Comparison of ENCODE assay signal across 8 mouse cellular contexts in genomic region chr6:114347831-114348754, GRCm38 (mm10). TPM values are rescaled to one million over a fixed set of nuclear protein-coding genes. Genes with fewer than 3 reads are reported as not detected.
A peak's percentile ranks its signal among the peaks of the same experiment; 100 is the strongest.
DNase-seq lines count a peak whose midpoint lies in the region; ATAC-seq lines count a peak whose summit lies in the region.
"Had no signal": no experiment of that assay in that cellular context is flagged by ENCODE, and none has a peak within 500 bp of the region (broad histone marks: within the 10 kb centered on the region; RNA-seq: fewer than 3 reads in every experiment).

No protein-coding gene starts in this region.

- no peak overlapping the region for H3K9ac ChIP-seq in hindbrain, embryonic 15.5 days
- H3K9ac ChIP-seq: heart, embryonic 13.5 days had no signal

- no peak overlapping the region for H3K27ac ChIP-seq in hindbrain, embryonic 15.5 days (replicated peaks)
- no peak overlapping the region for H3K27ac ChIP-seq in midbrain, embryonic 10.5 days (replicated peaks)
- H3K27ac ChIP-seq: heart, embryonic 13.5 days had no signal

- no peaks in the 10 kb centered on the region for H3K9me3 ChIP-seq in hindbrain, embryonic 15.5 days
- H3K9me3 ChIP-seq in midbrain, embryonic 10.5 days (replicated peaks), result no peaks in the 10 kb centered on the region
- H3K9me3 ChIP-seq: heart, embryonic 13.5 days had no signal

- no peaks in the 10 kb centered on the region for H3K36me3 ChIP-seq in hindbrain, embryonic 15.5 days
- no peaks in the 10 kb centered on the region for H3K36me3 ChIP-seq in midbrain, embryonic 10.5 days
- H3K36me3 ChIP-seq: heart, embryonic 13.5 days had no signal

- H3K4me1 ChIP-seq in hindbrain, embryonic 15.5 days (replicated peaks), result peaks cover 12% of the 10 kb centered on the region; the same call in 1 of the 2 replicates
- H3K4me1 ChIP-seq in midbrain, embryonic 10.5 days, result peaks cover 15% of the 10 kb centered on the region
- H3K4me1 ChIP-seq: heart, embryonic 13.5 days had no signal

- WGBS in hindbrain, embryonic 15.5 days, result 41% methylated on average over 13 of the region's 13 CpGs
- 52% methylated on average over 13 of the region's 13 CpGs for WGBS in midbrain, embryonic 10.5 days

- peak; percentile 33 for DNase-seq in 3134 (ENCODE audit: extremely low read depth, insufficient read length, low spot score)
- peak; percentile 23 for DNase-seq in adrenal gland, postnatal 14 days
- DNase-seq in midbrain, embryonic 10.5 days (ENCODE audit: low spot score), result peak; percentile 44
- no peak for DNase-seq in urinary bladder, adult 18-20 months (ENCODE audit: low spot score in 2 of 2)
- no peak for DNase-seq in cerebellum, postnatal 36 days
- DNase-seq in lung, postnatal 36 days, result no peak

- H3K4me3 ChIP-seq in hindbrain, embryonic 15.5 days, result no peak overlapping the region
- H3K4me3 ChIP-seq in midbrain, embryonic 10.5 days, result no peak overlapping the region
- H3K4me3 ChIP-seq: heart, embryonic 13.5 days had no signal

- H3K4me2 ChIP-seq in hindbrain, embryonic 15.5 days, result no peak overlapping the region
- H3K4me2 ChIP-seq: heart, embryonic 13.5 days had no signal

- H3K27me3 ChIP-seq in hindbrain, embryonic 15.5 days, result no peaks in the 10 kb centered on the region
- H3K27me3 ChIP-seq in midbrain, embryonic 10.5 days (ENCODE audit: low read depth, poor library complexity, severe bottlenecking), result peaks cover 35% of the 10 kb centered on the region

- peak; percentile 61; the same call in 1 of the 2 replicates for ATAC-seq in hindbrain, embryonic 15.5 days (ENCODE audit: low FRiP score, low read depth)

RNA-seq across cellular contexts. Expression of gene Hrh1, which starts 49.6 kb away (rescaled TPM):
- 1.2 and 1.5 TPM in 2 replicates for total RNA-seq in adrenal gland, postnatal 14 days (2021)
- polyA plus RNA-seq in hindbrain, embryonic 15.5 days (2015; fragmentation: Nextera tagmentation; extraction: Ambion mirVana), result 1.0 and 1.4 TPM in 2 replicates
- polyA plus RNA-seq in midbrain, embryonic 10.5 days (2016; fragmentation: Nextera tagmentation; extraction: Ambion mirVana), result 0.04 and 0.15 TPM in 2 replicates
- polyA plus RNA-seq: heart, embryonic 13.5 days had no signal

Comparison
In these comparisons a context has a peak if more than half of its experiments do, and no peak if none do; other contexts are left out.
1. DNase-seq: peak in 3134 (single experiment), adrenal gland, postnatal 14 days (single experiment) and midbrain, embryonic 10.5 days (single experiment); none in urinary bladder, adult 18-20 months (0 of 2), cerebellum, postnatal 36 days (0 of 2) and lung, postnatal 36 days (single experiment).